In the genomic region with DNA sequence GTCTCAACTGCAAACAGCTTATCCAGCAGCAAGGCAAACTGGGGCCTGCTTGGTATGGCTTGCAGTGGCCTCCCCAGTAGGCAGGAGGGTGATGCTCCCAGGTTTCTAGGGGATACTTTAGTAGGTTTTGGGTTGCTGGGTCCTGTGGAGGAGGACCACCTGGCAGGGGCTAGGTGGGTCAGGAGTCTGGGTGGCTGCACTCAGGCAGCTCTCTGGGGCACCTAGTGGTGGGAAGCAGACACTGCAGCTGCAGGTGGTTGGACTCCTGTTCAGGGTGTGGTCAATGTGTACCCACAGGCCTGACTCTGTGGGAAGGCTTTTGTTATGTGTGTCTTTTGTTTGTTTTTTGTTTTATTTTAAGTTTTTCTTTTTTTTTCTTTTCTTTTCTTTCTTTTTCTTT, we compare ENCODE assay signal across 8 mouse cellular contexts. TPM values are rescaled to one million over a fixed set of nuclear protein-coding genes. Genes with fewer than 3 reads are reported as not detected.
DNase-seq lines count a peak whose midpoint lies in the region; ATAC-seq lines count a peak whose summit lies in the region.
"Had no signal": no experiment of that assay in that cellular context is flagged by ENCODE, and none has a peak within 500 bp of the region (broad histone marks: within the 10 kb centered on the region; RNA-seq: fewer than 3 reads in every experiment).

No protein-coding gene starts in this region.

- H3K27me3 ChIP-seq in kidney, embryonic 15.5 days: peaks cover 55% of the 10 kb centered on the region
- peaks cover 90% of the 10 kb centered on the region for H3K27me3 ChIP-seq in limb, embryonic 10.5 days (ENCODE audit: low read depth, poor library complexity, severe bottlenecking)

- no peaks in the 10 kb centered on the region for H3K36me3 ChIP-seq in kidney, embryonic 15.5 days
- H3K36me3 ChIP-seq in limb, embryonic 10.5 days: no peaks in the 10 kb centered on the region

- peak; percentile 59 to 75 for DNase-seq in kidney, adult 8-10 months
- DNase-seq in ES-CJ7 (ENCODE audit: low read depth, low spot score): peak; percentile 85
- peak; percentile 56 for DNase-seq in brain, adult 2 months (ENCODE audit: low read depth, low spot score)
- peak; percentile 75 for DNase-seq in limb, embryonic 10.5 days (ENCODE audit: low spot score)
- peak; percentile 51 to 55 for DNase-seq in spleen, postnatal 36 days (ENCODE audit: low spot score in 2 of 2)

- no peak overlapping the region for H3K27ac ChIP-seq in kidney, embryonic 15.5 days
- H3K27ac ChIP-seq in limb, embryonic 10.5 days: no peak overlapping the region
- H3K27ac ChIP-seq: macrophage had no signal

- peaks cover 66% of the 10 kb centered on the region for H3K4me1 ChIP-seq in kidney, embryonic 15.5 days
- peaks cover 50% of the 10 kb centered on the region for H3K4me1 ChIP-seq in limb, embryonic 10.5 days

- H3K4me3 ChIP-seq in kidney, embryonic 15.5 days (replicated peaks): no peak overlapping the region
- no peak overlapping the region for H3K4me3 ChIP-seq in limb, embryonic 10.5 days

- no peak overlapping the region for H3K4me2 ChIP-seq in kidney, embryonic 15.5 days

- ATAC-seq in kidney, embryonic 15.5 days (replicated peaks; ENCODE audit: low FRiP score): no peak
- ATAC-seq in activated CD4-positive, CD25-positive, alpha-beta regulatory T cell, adult 4 months: no peak

- H3K9ac ChIP-seq in kidney, embryonic 15.5 days: no peak overlapping the region

- no peaks in the 10 kb centered on the region for H3K9me3 ChIP-seq in kidney, embryonic 15.5 days (replicated peaks)
- no peaks in the 10 kb centered on the region for H3K9me3 ChIP-seq in limb, embryonic 10.5 days (replicated peaks)

RNA-seq across cellular contexts. Expression of a gene that starts 17.7 kb away (rescaled TPM):
- polyA plus RNA-seq in kidney, embryonic 15.5 days (2015; fragmentation: Nextera tagmentation; extraction: Ambion mirVana): 25.5 and 28.1 TPM in 2 replicates
- polyA plus RNA-seq in limb, embryonic 10.5 days (2016; fragmentation: Nextera tagmentation; extraction: Ambion mirVana): 2.9 and 3.2 TPM in 2 replicates
- polyA plus RNA-seq in activated CD4-positive, CD25-positive, alpha-beta regulatory T cell, adult 4 months (2017; shearing (Covaris generic)): 1 to 10 TPM; 6.9 to 8.3 TPM

RNA-seq across cellular contexts. Expression of a gene that starts 18.8 kb away (rescaled TPM):
- 1.5 and 2.4 TPM in 2 replicates for polyA plus RNA-seq in kidney, embryonic 15.5 days (2015; fragmentation: Nextera tagmentation; extraction: Ambion mirVana)
- polyA plus RNA-seq in limb, embryonic 10.5 days (2016; fragmentation: Nextera tagmentation; extraction: Ambion mirVana): 0.67 and 0.75 TPM in 2 replicates
- 100 to 1,000 TPM; 132 to 150 TPM for polyA plus RNA-seq in activated CD4-positive, CD25-positive, alpha-beta regulatory T cell, adult 4 months (2017; shearing (Covaris generic))

RNA-seq across cellular contexts. Expression of a gene that starts 24.2 kb away (rescaled TPM):
- 0.08 and 0.17 TPM in 2 replicates for polyA plus RNA-seq in kidney, embryonic 15.5 days (2015; fragmentation: Nextera tagmentation; extraction: Ambion mirVana)
- not detected in 2 replicates for polyA plus RNA-seq in limb, embryonic 10.5 days (2016; fragmentation: Nextera tagmentation; extraction: Ambion mirVana)
- polyA plus RNA-seq in activated CD4-positive, CD25-positive, alpha-beta regulatory T cell, adult 4 months (2017; shearing (Covaris generic)): not detected

RNA-seq across cellular contexts. Expression of a gene that starts 43.4 kb away (rescaled TPM):
- polyA plus RNA-seq in kidney, embryonic 15.5 days (2015; fragmentation: Nextera tagmentation; extraction: Ambion mirVana): 65.6 and 71.7 TPM in 2 replicates
- polyA plus RNA-seq in limb, embryonic 10.5 days (2016; fragmentation: Nextera tagmentation; extraction: Ambion mirVana): 34.8 and 36.7 TPM in 2 replicates
- polyA plus RNA-seq in activated CD4-positive, CD25-positive, alpha-beta regulatory T cell, adult 4 months (2017; shearing (Covaris generic)): 100 to 1,000 TPM; 134 to 172 TPM

Comparison
In these comparisons a context has a peak if more than half of its experiments do, and no peak if none do; other contexts are left out.
1. RNA of a gene that starts 18.8 kb away (polyA plus RNA-seq): 132 to 150 TPM in activated CD4-positive, CD25-positive, alpha-beta regulatory T cell, adult 4 months; 1.5 to 2.4 TPM in kidney, embryonic 15.5 days and 0.67 to 0.75 TPM in limb, embryonic 10.5 days; every median in the first group is over 10 times any median in the second.
2. Peak in every context shown above with its lines, with median percentiles within 50 percentile points of each other: DNase-seq.